Comparison of ENCODE assay signal across 29 mouse cellular contexts in the genomic region with DNA sequence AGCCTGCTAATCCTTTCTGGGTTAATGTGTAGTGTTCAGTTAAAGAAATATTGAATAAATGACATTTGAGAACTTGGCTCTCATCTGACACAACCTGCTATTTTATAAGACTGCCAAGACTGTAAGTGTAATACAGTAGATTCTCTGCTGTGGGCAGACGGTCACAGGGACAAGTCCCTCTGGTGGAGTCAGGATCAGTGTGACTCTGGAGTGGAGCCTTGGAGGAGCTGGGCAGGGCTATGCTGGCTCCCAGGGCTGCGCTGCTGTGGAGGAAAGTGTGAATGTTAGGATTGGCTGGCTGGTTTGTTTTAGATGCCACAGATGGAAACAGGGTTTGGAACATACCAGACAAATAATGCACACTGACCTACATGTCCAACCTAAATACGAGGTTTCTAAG. TPM values are rescaled to one million over a fixed set of nuclear protein-coding genes. Genes with fewer than 3 reads are reported as not detected.
"Had no signal": no experiment of that assay in that cellular context is flagged by ENCODE, and none has a peak within 500 bp of the region (broad histone marks: within the 10 kb centered on the region; RNA-seq: fewer than 3 reads in every experiment).

No protein-coding gene starts in this region.

- H3K4me2 ChIP-seq: embryonic facial prominence, embryonic 12.5 days; embryonic facial prominence, embryonic 13.5 days; embryonic facial prominence, embryonic 15.5 days; forebrain, embryonic 12.5 days; forebrain, embryonic 13.5 days; forebrain, embryonic 15.5 days; heart, embryonic 11.5 days had no signal

- ATAC-seq: forebrain, embryonic 13.5 days; forebrain, embryonic 14.5 days; forebrain, embryonic 15.5 days; forebrain, embryonic 16.5 days; forebrain, postnatal 0 days had no signal

- H3K9ac ChIP-seq: embryonic facial prominence, embryonic 12.5 days; embryonic facial prominence, embryonic 13.5 days; embryonic facial prominence, embryonic 15.5 days; forebrain, embryonic 12.5 days; forebrain, embryonic 13.5 days; forebrain, embryonic 15.5 days; forebrain, postnatal 0 days had no signal

- H3K4me1 ChIP-seq: embryonic facial prominence, embryonic 10.5 days; embryonic facial prominence, embryonic 12.5 days; embryonic facial prominence, embryonic 13.5 days; embryonic facial prominence, embryonic 15.5 days; forebrain, embryonic 10.5 days; forebrain, embryonic 12.5 days; forebrain, embryonic 13.5 days; heart, embryonic 10.5 days had no signal

- H3K9me3 ChIP-seq: embryonic facial prominence, embryonic 10.5 days; embryonic facial prominence, embryonic 12.5 days; embryonic facial prominence, embryonic 13.5 days; embryonic facial prominence, embryonic 15.5 days; forebrain, embryonic 10.5 days; forebrain, embryonic 12.5 days; forebrain, embryonic 13.5 days; forebrain, embryonic 15.5 days; heart, embryonic 10.5 days had no signal

- H3K27me3 ChIP-seq: embryonic facial prominence, embryonic 12.5 days; embryonic facial prominence, embryonic 13.5 days; embryonic facial prominence, embryonic 15.5 days; forebrain, embryonic 12.5 days; forebrain, embryonic 13.5 days; forebrain, embryonic 15.5 days had no signal

- H3K4me3 ChIP-seq: embryonic facial prominence, embryonic 10.5 days; embryonic facial prominence, embryonic 12.5 days; embryonic facial prominence, embryonic 13.5 days; embryonic facial prominence, embryonic 15.5 days; erythroblast, embryonic 14.5 days; forebrain, embryonic 10.5 days; forebrain, embryonic 12.5 days; forebrain, embryonic 13.5 days; forebrain, embryonic 15.5 days; gastrocnemius, adult 2 months; heart, adult 2 months; heart, embryonic 10.5 days had no signal

- DNase-seq: cerebellum, postnatal 10 days; cerebellum, postnatal 14 days; cerebellum, postnatal 25 days; cerebellum, postnatal 36 days; embryo, embryonic 11 days; forebrain, postnatal 0 days; gastrocnemius, adult 2 months; gastrocnemius, postnatal 10 days; gastrocnemius, postnatal 14 days; gastrocnemius, postnatal 25 days; gastrocnemius, postnatal 36 days; heart, adult 18-20 months; heart, adult 2 months had no signal

- H3K27ac ChIP-seq: embryonic facial prominence, embryonic 10.5 days; embryonic facial prominence, embryonic 12.5 days; embryonic facial prominence, embryonic 13.5 days; embryonic facial prominence, embryonic 15.5 days; forebrain, embryonic 10.5 days; forebrain, embryonic 12.5 days; forebrain, embryonic 13.5 days; forebrain, embryonic 15.5 days; gastrocnemius, adult 2 months; heart, adult 2 months; heart, embryonic 10.5 days had no signal

RNA-seq across cellular contexts. Expression of a gene that starts 43.1 kb away (rescaled TPM):
- total RNA-seq: common myeloid progenitor, adult 5-6 weeks; granulocyte monocyte progenitor cell, adult 5-6 weeks had no signal
- polyA plus RNA-seq: erythroblast, embryonic 14.5 days; forebrain, embryonic 11.5 days; forebrain, embryonic 13.5 days; forebrain, embryonic 15.5 days had no signal

RNA-seq across cellular contexts. Expression of a gene that starts 44.1 kb away (rescaled TPM):
- total RNA-seq: granulocyte monocyte progenitor cell, adult 5-6 weeks had no signal
- polyA plus RNA-seq: erythroblast, embryonic 14.5 days had no signal
